Mouse (Mus musculus): ENCODE data around the gene Ddit4. TPM values are rescaled to one million over a fixed set of nuclear protein-coding genes. Genes with fewer than 3 reads are reported as not detected.
A peak's percentile ranks its signal among the peaks of the same experiment; 100 is the strongest.
"Not testable (repeated sequence)": the region's sequence is repeated elsewhere in the genome, so short reads cannot be mapped to it uniquely, and the experiment has no call there.

Gene Ddit4
- 19.2 and 34.2 TPM in 2 replicates for polyA plus RNA-seq (2011; ENCODE audit: insufficient read depth, insufficient read length, low replicate concordance, missing spikeins)

GRCm38 (mm10) chr10:59951211-59952151 is at the start of gene Ddit4:
Ddit4 (minus strand) TSS chr10:59951834.
- under 1% methylated on average over 76 of the region's 76 CpGs for WGBS
- Histone ChIP-seq H3K4me3 (replicated peaks; ENCODE audit: control insufficient read depth, low read depth, low read length) (peak within 1 kb of the TSS; percentile 92), H3K4me1 (ENCODE audit: control insufficient read depth, insufficient read depth, low read length) (peaks cover 1% of the 10 kb centered on the region; the same call in 1 of the 2 replicates), H3K27ac (ENCODE audit: control insufficient read depth, insufficient read depth, low read depth, low read length, poor library complexity) (peak within 1 kb of the TSS; percentile 82)
- TF ChIP-seq POLR2A (IDR thresholded peaks at IDR 0.05; ENCODE audit: borderline replicate concordance, control insufficient read depth, low read depth, low read length): peak; percentile 100
- no peak for TF ChIP-seq CTCF (IDR thresholded peaks at IDR 0.05; ENCODE audit: control insufficient read depth, insufficient read depth, low read length)

GRCm38 (mm10) chr10:59999057-59999456 is 47.4 kb upstream of the Ddit4 start:
- Histone ChIP-seq H3K4me1 (ENCODE audit: control insufficient read depth, insufficient read depth, low read length) (no peaks in the 10 kb centered on the region; the same call in 1 of the 2 replicates), H3K4me3 (replicated peaks; ENCODE audit: control insufficient read depth, low read depth, low read length) (no peak overlapping the region), H3K27ac (ENCODE audit: control insufficient read depth, insufficient read depth, low read depth, low read length, poor library complexity) (no peak overlapping the region)
- no peak for TF ChIP-seq CTCF (IDR thresholded peaks at IDR 0.05; ENCODE audit: control insufficient read depth, insufficient read depth, low read length)
- no peak for TF ChIP-seq POLR2A (IDR thresholded peaks at IDR 0.05; ENCODE audit: borderline replicate concordance, control insufficient read depth, low read depth, low read length)
- WGBS: 68% methylated on average over 3 of the region's 3 CpGs

DNA sequence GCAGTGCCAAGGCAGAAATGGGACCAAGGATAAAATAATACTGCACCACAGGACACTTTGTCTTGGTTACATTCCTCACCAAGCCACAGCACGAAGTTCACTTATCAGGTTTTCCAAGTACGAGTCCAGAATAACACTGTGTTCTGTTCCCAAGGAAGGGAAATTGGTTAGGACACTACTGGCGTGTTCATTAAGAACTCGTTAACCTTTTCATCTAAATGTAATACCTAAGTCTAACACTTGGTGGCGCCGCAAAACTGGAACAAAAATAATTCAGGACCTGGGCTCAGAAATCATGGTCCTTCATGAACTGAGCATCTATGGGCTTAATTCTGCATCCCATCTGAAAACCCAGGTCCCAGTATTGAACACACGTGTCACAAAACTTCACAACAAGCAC is 46.0 kb upstream of the Ddit4 start:
- no peak for TF ChIP-seq POLR2A (IDR thresholded peaks at IDR 0.05; ENCODE audit: borderline replicate concordance, control insufficient read depth, low read depth, low read length)
- no peak for TF ChIP-seq CTCF (IDR thresholded peaks at IDR 0.05; ENCODE audit: control insufficient read depth, insufficient read depth, low read length)
- WGBS: 14% methylated on average over 7 of the region's 7 CpGs
- Histone ChIP-seq H3K4me1 (ENCODE audit: control insufficient read depth, insufficient read depth, low read length) (no peaks in the 10 kb centered on the region; the same call in 1 of the 2 replicates), H3K27ac (ENCODE audit: control insufficient read depth, insufficient read depth, low read depth, low read length, poor library complexity) (no peak overlapping the region), H3K4me3 (replicated peaks; ENCODE audit: control insufficient read depth, low read depth, low read length) (no peak overlapping the region)

- H3K4me1 ChIP-seq (ENCODE audit: control insufficient read depth, insufficient read depth, low read length): no peaks in the 10 kb centered on the region; the same call in 1 of the 2 replicates
- no peak overlapping the region for H3K27ac ChIP-seq (ENCODE audit: control insufficient read depth, insufficient read depth, low read depth, low read length, poor library complexity)
- H3K4me3 ChIP-seq (replicated peaks; ENCODE audit: control insufficient read depth, low read depth, low read length): no peak overlapping the region
- TF ChIP-seq CTCF (IDR thresholded peaks at IDR 0.05; ENCODE audit: control insufficient read depth, insufficient read depth, low read length) (no peak), POLR2A (IDR thresholded peaks at IDR 0.05; ENCODE audit: borderline replicate concordance, control insufficient read depth, low read depth, low read length) (no peak)
- WGBS: 93% methylated on average over 6 of the region's 6 CpGs
These were observed 44.3 kb upstream of the Ddit4 start for GRCm38 (mm10) chr10:59995889-59996288.

DNA sequence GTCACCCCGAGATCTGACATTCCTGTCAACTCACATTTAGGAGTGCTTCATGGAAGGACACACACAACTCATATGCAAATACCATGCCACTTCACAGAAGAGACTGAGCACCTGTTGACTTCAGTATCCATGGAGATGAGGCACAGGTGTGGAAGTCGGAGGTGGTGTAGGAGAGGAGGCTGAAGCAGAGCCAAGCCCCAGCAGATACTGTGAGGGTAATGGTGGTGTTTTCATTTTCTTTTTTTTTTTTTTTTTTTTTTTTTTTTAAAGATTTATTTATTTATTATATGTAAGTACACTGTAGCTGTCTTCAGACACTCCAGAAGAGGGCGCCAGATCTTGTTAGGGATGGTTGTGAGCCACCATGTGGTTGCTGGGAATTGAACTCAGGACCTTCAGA is 42.2 kb upstream of the Ddit4 start:
- not testable (repeated sequence) for H3K4me1 ChIP-seq (ENCODE audit: control insufficient read depth, insufficient read depth, low read length); H3K4me3 ChIP-seq (replicated peaks; ENCODE audit: control insufficient read depth, low read depth, low read length); H3K27ac ChIP-seq (ENCODE audit: control insufficient read depth, insufficient read depth, low read depth, low read length, poor library complexity)
- WGBS: 76% methylated on average over 2 of the region's 3 CpGs

DNA sequence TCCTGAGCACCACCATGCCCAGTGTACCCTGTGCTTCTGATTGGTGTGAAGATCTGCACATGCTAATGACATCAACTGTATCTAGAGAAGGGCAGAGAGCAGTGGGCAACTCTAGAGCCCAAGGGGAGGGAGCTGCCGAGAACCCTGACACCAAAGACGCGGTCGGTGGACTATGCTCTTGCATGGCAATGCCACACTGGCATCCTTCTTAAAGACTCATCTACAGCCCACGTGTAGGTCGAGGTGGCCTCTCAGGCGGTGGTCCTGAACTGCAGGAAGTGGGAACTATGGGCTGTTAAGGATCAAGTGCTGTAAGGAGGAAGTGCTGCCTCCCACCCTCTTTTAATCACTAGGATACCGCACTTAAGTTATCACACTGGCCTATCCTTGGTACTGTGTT is 40.4 kb upstream of the Ddit4 start:
- no peaks in the 10 kb centered on the region for H3K4me1 ChIP-seq (ENCODE audit: control insufficient read depth, insufficient read depth, low read length)
- no peak for TF ChIP-seq POLR2A (IDR thresholded peaks at IDR 0.05; ENCODE audit: borderline replicate concordance, control insufficient read depth, low read depth, low read length)
- TF ChIP-seq CTCF (IDR thresholded peaks at IDR 0.05; ENCODE audit: control insufficient read depth, insufficient read depth, low read length): no peak
- no peak overlapping the region for H3K4me3 ChIP-seq (replicated peaks; ENCODE audit: control insufficient read depth, low read depth, low read length)
- WGBS: 78% methylated on average over 8 of the region's 8 CpGs
- no peak overlapping the region for H3K27ac ChIP-seq (ENCODE audit: control insufficient read depth, insufficient read depth, low read depth, low read length, poor library complexity)

- TF ChIP-seq POLR2A (IDR thresholded peaks at IDR 0.05; ENCODE audit: borderline replicate concordance, control insufficient read depth, low read depth, low read length) (no peak), CTCF (IDR thresholded peaks at IDR 0.05; ENCODE audit: control insufficient read depth, insufficient read depth, low read length) (no peak)
- Histone ChIP-seq H3K27ac (ENCODE audit: control insufficient read depth, insufficient read depth, low read depth, low read length, poor library complexity) (no peak overlapping the region), H3K4me1 (ENCODE audit: control insufficient read depth, insufficient read depth, low read length) (no peaks in the 10 kb centered on the region), H3K4me3 (replicated peaks; ENCODE audit: control insufficient read depth, low read depth, low read length) (no peak overlapping the region)
- WGBS: 87% methylated on average over 9 of the region's 9 CpGs
These were observed 39.7 kb upstream of the Ddit4 start for GRCm38 (mm10) chr10:59991262-59991880.

GRCm38 (mm10) chr10:59990393-59990792 is 38.8 kb upstream of the Ddit4 start:
- no peaks in the 10 kb centered on the region for H3K4me1 ChIP-seq (ENCODE audit: control insufficient read depth, insufficient read depth, low read length)
- H3K4me3 ChIP-seq (replicated peaks; ENCODE audit: control insufficient read depth, low read depth, low read length): no peak overlapping the region
- no peak overlapping the region for H3K27ac ChIP-seq (ENCODE audit: control insufficient read depth, insufficient read depth, low read depth, low read length, poor library complexity)
- TF ChIP-seq POLR2A (IDR thresholded peaks at IDR 0.05; ENCODE audit: borderline replicate concordance, control insufficient read depth, low read depth, low read length) (no peak), CTCF (IDR thresholded peaks at IDR 0.05; ENCODE audit: control insufficient read depth, insufficient read depth, low read length) (no peak)
- WGBS: 97% methylated on average over 9 of the region's 9 CpGs

All from bone marrow, adult 2 months (tissue).